Mouse (Mus musculus) heart, postnatal 36 days (tissue): ENCODE data around the gene Plekhj1. TPM values are rescaled to one million over a fixed set of nuclear protein-coding genes. Genes with fewer than 3 reads are reported as not detected.

Experiments
- DNase-seq, 2 experiments: peaks; one replicate each; pipeline ENCODE4 v3.0.0; 2021 to 2022
- intact Hi-C: fragments of 180-260 bp; cut with DNase I; formaldehyde crosslinking; loops from one replicate; pipeline ENCODE4 v1.15.1; 2025
- microRNA-seq, 2 experiments: library from miRNA; unstranded; fragments of <30 nt; microRNA quantifications; one replicate each; pipeline ENCODE4 v1.2.0; 2021; ENCODE audit warnings: borderline number of aligned reads in 2 of 2
- total RNA-seq, 2 experiments: library from RNA; stranded (reverse); gene quantifications; 2 replicates each; pipeline ENCODE4 v1.2.3; 2021

The Plekhj1 gene
- total RNA-seq, 2 experiments from 2014 or later, result 29.3 to 31.3 TPM

DNA sequence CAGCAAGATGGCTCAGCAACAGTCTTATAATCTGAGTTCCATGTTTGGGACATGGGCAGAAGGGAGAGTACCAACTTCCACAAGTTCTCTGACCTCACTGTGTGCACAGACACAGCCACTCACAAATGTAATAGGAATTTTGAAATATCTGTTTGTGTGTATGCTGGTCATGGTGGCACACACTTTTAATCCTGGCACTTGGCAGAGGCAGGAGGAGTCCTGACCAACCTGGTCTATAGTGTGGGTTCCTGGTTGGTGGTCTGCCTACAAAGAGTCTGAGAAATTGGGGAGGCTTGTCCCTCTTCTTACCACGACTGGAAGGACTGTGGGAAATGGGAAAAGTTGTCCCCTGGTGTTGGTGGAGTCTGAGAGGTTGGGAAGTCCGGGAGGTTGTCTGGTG is 41.9 kb downstream of the Plekhj1 start:
- intact Hi-C loops, result no loop called here
- no peak for DNase-seq

DNA sequence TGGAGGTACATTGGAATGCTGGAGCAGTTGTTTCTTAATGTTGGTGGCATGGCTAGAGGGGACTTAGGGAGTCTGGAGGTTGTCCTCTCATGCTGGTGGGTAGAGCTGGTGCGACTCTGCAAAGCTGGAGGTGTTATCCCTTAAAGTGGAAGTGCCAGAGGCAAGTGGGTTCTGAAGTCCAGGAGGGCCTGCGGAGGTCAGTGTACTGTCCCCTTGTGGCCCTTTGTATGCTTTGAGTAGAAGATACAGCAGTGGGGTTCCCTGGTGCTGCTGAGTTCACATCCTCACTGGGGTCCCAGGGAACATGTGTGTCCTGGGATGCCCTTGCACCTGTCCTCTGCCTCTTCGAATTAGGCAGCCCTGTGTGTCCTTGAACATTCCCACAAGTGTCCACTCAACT is 42.3 kb downstream of the Plekhj1 start:
- no peak for DNase-seq
- intact Hi-C loops, result no loop called here

DNA sequence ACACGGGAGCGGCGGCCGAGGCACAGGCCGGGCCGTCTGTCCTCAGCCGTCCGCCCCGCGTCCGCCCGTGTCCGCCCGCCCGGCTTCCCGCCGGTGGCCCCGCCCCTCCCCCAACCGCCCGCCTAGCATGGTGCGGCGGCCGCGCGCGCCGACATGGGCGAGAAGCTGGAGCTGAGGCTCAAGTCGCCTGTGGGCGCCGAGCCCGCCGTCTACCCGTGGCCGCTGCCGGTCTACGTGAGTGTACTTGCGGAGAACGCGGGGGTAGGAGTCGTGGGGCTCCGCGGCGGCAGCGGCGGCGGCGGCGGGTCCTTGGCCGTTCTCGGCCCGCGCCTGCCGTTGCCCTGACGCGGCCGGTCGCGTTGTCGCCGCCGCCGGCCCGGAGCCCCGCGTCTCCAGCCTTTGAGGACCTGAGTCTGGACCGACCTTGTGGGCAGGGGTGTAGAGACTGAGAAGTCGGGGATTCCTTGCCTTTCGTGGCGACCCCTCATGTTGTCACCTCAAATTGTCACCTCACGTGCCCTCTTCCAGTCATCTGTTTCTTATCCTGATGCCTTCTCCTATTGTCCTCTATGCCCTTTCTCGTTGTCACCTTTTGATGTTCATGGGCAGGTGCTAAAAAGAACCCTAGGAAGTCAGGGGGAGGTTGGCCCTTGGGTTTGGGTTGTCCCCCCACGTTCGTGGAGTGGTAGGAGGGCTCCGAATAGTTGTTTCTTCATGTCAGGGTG is 43.0 kb downstream of the Plekhj1 start:
- intact Hi-C loops, result no loop called here
- DNase-seq, result no peak

DNA sequence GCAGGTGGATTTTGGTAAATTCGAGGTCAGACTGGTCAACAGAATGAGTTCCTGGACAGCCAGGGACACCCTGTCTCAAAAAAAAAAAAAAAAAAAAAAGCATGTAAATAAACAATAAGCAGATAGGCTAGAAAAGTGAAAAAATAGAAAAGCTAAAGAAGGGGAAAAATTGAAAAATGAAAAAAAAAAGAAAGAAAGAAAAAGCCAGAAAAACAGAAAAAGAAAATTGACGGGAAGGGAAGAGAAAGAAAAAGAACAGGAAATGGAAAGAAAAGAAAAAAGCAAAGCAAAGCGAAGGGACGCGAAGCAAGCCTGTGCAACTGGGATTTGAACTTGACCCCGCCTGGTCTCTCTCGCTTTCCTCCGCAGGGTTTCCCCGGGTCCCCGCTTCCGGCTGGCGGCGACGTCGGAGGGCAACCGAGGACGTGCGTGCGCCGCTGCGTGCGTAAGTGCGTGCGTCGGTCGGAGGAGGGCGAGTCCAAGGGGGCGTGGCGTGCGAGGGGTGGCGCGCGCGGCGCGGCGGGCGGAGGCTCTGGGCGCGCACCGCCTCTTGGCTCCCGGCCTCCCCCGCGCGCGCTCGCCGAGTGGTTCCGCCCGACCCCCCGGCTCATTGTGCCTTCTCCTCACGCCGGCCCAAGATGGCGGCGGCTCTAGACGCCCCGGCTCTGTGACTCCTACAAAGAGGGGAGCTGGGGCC is 43.7 kb downstream of the Plekhj1 start, which contains the start of gene Dot1l:
Gene Dot1l, plus strand, starts transcription at position 613 of the 697 bp plus-strand sequence.
- DNase-seq, result peak; percentile 98

DNA sequence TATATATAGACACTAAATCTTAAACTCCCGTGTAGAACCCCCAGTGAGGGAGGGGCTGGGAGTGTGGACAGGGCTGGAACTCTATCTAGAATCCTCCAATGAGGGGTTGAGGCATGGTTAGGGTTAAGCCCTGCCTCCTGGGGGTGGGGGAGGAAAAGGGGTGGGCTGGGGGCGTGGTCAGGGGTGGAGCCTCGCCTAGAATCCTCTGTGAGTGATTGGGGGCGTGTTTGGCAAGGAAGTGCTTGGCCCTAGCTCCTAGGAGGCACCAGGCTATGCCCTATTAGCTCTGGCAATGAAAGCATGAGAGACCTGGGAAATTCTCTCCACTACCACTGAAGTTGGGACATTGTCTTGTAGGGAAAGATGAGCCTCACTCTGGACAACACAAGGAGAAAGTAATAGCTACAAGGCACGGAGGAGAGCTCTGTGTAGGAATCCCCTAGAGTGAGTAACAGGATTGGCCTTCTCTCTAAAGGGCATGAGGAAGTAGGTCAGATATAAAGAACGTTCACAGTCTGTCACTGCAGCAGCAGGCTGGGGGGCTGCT is 46.3 kb downstream of the Plekhj1 start:
- intact Hi-C loops, result no loop called here
- peak; percentile 71 to 77 for DNase-seq

More for the DNA sequence above, 43.7 kb downstream of the Plekhj1 start, which contains the start of gene Dot1l:
- intact Hi-C loops, result no loop called here

DNA sequence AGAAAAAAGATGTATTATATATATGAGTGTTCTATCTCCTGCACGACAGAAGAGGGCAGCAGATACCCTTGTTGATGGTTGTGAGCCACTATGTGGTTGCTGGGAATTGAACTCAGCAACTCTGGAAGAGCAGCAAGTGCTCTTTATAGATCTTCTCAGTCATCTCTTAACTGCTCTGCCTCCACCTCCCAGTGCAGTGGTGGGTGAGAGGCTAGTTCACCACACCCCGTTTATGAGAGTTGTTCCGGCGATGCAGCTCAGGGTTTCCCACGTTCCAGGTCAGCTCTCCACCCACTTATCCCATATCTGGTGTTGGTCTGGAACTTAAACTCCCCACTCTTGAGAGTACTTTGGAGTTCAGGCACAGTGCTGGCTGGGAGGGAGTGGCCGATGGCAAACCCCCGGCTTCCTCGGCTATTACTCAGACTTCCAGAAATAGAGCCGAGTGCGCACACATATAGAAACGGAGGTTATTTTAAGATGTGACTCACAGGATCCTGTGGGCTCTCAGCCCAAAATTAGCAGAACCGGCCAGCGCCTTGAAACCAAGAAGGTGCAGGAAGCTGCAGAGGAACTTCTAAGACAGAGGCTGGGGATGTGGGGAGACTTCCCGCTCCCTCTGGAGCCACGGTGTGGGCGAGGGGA is 47.1 kb downstream of the Plekhj1 start:
- peak; percentile 63 to 76 for DNase-seq
- intact Hi-C loops, result no loop called here

DNA sequence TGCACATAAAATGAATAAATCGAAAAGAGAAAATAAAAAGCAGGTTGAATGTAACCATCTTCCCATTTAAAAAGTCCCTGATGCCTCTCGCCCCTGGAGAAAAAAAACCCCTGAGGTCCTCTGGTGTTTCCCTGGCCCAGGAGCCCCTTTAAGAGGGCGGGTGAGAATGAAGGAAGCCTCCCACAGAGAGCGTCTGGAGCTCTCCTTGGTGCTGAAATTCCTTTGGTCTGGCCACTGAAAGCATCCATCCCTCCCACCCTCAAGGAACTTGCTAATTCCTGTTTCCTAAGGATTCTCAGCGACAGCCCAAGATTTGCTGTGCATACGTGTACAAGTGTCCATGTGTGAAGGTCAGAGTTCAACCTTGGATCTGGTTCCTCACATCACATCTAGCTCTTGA is 49.8 kb downstream of the Plekhj1 start:
- peak; percentile 59 to 65 for DNase-seq
- intact Hi-C loops, result loop anchor here (2.0 to 5.0 kb wide), 2 partner anchors 68 to 244 kb away; no protein-coding TSS in a partner anchor

DNA sequence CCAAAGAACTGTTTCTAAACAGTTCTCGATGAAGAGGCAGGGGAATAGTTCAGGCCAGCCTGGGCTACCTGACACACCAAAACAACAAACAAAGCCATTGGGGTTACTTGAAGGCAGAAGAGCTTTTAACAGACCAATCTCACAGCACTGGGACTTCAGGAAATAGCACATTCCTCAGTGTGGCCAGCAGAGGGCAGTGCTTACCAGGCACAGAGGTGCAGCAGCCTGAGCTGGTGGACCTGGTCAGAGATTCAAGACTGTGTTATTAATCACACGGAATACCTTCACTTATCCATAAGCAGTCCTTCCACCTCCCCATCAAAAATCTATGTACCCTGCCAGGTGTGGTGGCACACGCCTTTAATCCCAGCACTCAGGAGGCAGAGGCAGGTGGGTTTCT is 51.0 kb downstream of the Plekhj1 start:
- intact Hi-C loops, result loop anchor here (1.0 to 5.0 kb wide), 3 partner anchors 27 to 245 kb away; no protein-coding TSS in a partner anchor
- DNase-seq, result peak; percentile 82 to 83

Small RNA genes within 50 kb of the gene (microRNA-seq; reads per million reads assigned to microRNA genes)
- 0 to 2.0 reads per million in 2 experiments for gene Mir1982

Other genes with a start within 250 kb of the Plekhj1 start
- gene Rexo1, start 237.1 kb downstream of the Plekhj1 start, total RNA-seq, result 10 to 100 TPM; 12.3 to 13.7 TPM
- 1 to 10 TPM; 3.6 to 4.5 TPM for gene Klf16, start 221.3 kb downstream of the Plekhj1 start, total RNA-seq
- gene Abhd17a, start 208.3 kb downstream of the Plekhj1 start, total RNA-seq, result 10 to 100 TPM; 48.3 to 51.2 TPM
- gene Scamp4, start 195.8 kb downstream of the Plekhj1 start, total RNA-seq, result 10 to 100 TPM; 19.7 to 22.1 TPM
- gene Adat3, start 195.7 kb downstream of the Plekhj1 start, total RNA-seq, result 1 to 10 TPM in 1 of 2 experiments, under 1 TPM in 1; 0.49 to 1.4 TPM
- gene Gm49322, start 192.6 kb downstream of the Plekhj1 start, total RNA-seq, result under 1 TPM; 0.41 to 0.58 TPM
- 100 to 1,000 TPM; 111 to 119 TPM for gene Csnk1g2, start 175.8 kb downstream of the Plekhj1 start, total RNA-seq
- 10 to 100 TPM; 45.5 to 46.8 TPM for gene Btbd2, start 141.6 kb downstream of the Plekhj1 start, total RNA-seq
- gene Mknk2, start 120.5 kb downstream of the Plekhj1 start, total RNA-seq, result 100 to 1,000 TPM; 223 to 233 TPM
- 1 to 10 TPM; 5.3 to 6.7 TPM for gene Mob3a, start 96.6 kb downstream of the Plekhj1 start, total RNA-seq
- gene Izumo4, start 96.4 kb downstream of the Plekhj1 start, total RNA-seq, result 1 to 10 TPM; 2.5 to 2.9 TPM
- gene Ap3d1, start 56.4 kb downstream of the Plekhj1 start, total RNA-seq, result 10 to 100 TPM; 35.1 to 43.5 TPM
- 10 to 100 TPM; 22.5 to 27.0 TPM for gene Dot1l, start 43.4 kb downstream of the Plekhj1 start, total RNA-seq
- gene Sf3a2, start 428 bp downstream of the Plekhj1 start, total RNA-seq, result 10 to 100 TPM; 29.5 to 29.7 TPM
- under 1 TPM; 0.22 to 0.53 TPM for gene Amh, start 6.6 kb upstream of the Plekhj1 start, total RNA-seq
- under 1 TPM in 1 of 2 experiments, not detected in 1; 0.46 TPM for gene Jsrp1, start 14.9 kb upstream of the Plekhj1 start, total RNA-seq
- 100 to 1,000 TPM; 850 to 884 TPM for gene Oaz1, start 28.0 kb upstream of the Plekhj1 start, total RNA-seq
- gene Lingo3, start 45.4 kb upstream of the Plekhj1 start, total RNA-seq, result 1 to 10 TPM; 6.4 to 8.9 TPM
- gene Lsm7, start 56.6 kb upstream of the Plekhj1 start, total RNA-seq, result 10 to 100 TPM; 19.6 to 25.4 TPM
- 10 to 100 TPM; 15.6 to 19.1 TPM for gene Sppl2b, start 56.6 kb upstream of the Plekhj1 start, total RNA-seq
- gene Tmprss9, start 73.2 kb upstream of the Plekhj1 start, total RNA-seq, result not detected
- gene Timm13, start 102.3 kb upstream of the Plekhj1 start, total RNA-seq, result 100 to 1,000 TPM; 129 to 145 TPM
- gene Lmnb2, start 119.6 kb upstream of the Plekhj1 start, total RNA-seq, result 1 to 10 TPM; 3.6 to 4.9 TPM
- 10 to 100 TPM; 11.0 to 18.7 TPM for gene Gadd45b, start 131.4 kb upstream of the Plekhj1 start, total RNA-seq
- under 1 TPM; 0.22 to 0.67 TPM for gene Gng7, start 216.3 kb upstream of the Plekhj1 start, total RNA-seq
- not detected for gene Diras1, start 227.0 kb upstream of the Plekhj1 start, total RNA-seq
- 10 to 100 TPM; 14.5 to 14.6 TPM for gene Slc39a3, start 238.8 kb upstream of the Plekhj1 start, total RNA-seq